Mouse (Mus musculus) forebrain, embryonic 15.5 days (tissue): ENCODE results near the gene Stag2. TPM values are rescaled to one million over a fixed set of nuclear protein-coding genes. Genes with fewer than 3 reads are reported as not detected.

Experiments used
- ATAC-seq: fragments of 200-750 bp; cut with Nextera tagmentation; replicated peaks from 2 replicates; pipeline ENCODE4 v1.8.0; 2017; ENCODE audit warnings: mild to moderate bottlenecking, moderate TSS enrichment, moderate library complexity
- H3K27ac ChIP-seq: fragments of 300-500 bp; sonication (generic); replicated peaks from 2 replicates; pipeline ENCODE4 v1.5.1; 2015; ENCODE audit warnings: mild to moderate bottlenecking, inconsistent platforms
- H3K27me3 ChIP-seq: fragments of 300-500 bp; sonication (generic); 2 replicates; pipeline ENCODE4 v1.6.1; 2015; ENCODE audit warnings: inconsistent platforms
- H3K36me3 ChIP-seq: fragments of 300-500 bp; sonication (generic); 2 replicates; pipeline ENCODE4 v1.6.1; 2015; ENCODE audit warnings: mild to moderate bottlenecking, inconsistent platforms
- H3K4me1 ChIP-seq: fragments of 300-500 bp; sonication (generic); 2 replicates; pipeline ENCODE4 v1.6.1; 2015; ENCODE audit warnings: inconsistent platforms
- H3K4me2 ChIP-seq: fragments of 300-500 bp; sonication (generic); replicated peaks from 2 replicates; pipeline ENCODE4 v1.6.1; 2015; ENCODE audit warnings: mild to moderate bottlenecking, inconsistent platforms
- H3K4me3 ChIP-seq: fragments of 300-500 bp; sonication (generic); 2 replicates; pipeline ENCODE4 v1.5.1; 2015; ENCODE audit warnings: mild to moderate bottlenecking, inconsistent platforms
- H3K9ac ChIP-seq: fragments of 300-500 bp; sonication (generic); replicated peaks from 2 replicates; pipeline ENCODE4 v1.6.1; 2015; ENCODE audit warnings: mild to moderate bottlenecking, inconsistent platforms
- H3K9me3 ChIP-seq: fragments of 300-500 bp; sonication (generic); 2 replicates; pipeline ENCODE4 v1.6.1; 2016; ENCODE audit warnings: inconsistent platforms
- WGBS: fragments of 180-500 bp; shearing (Covaris S2); methylation state at CpG from one replicate; pipeline ENCODE4 v1.1.7; 2015; ENCODE audit warnings: mixed read lengths; 5-methylcytosine and 5-hydroxymethylcytosine counted together
- polyA plus RNA-seq: library from polyadenylated mRNA; unstranded; fragments of >200 nt; fragmentation: Nextera tagmentation; extraction: Ambion mirVana; gene quantifications from 2 replicates; pipeline ENCODE4 v1.2.1, GENCODE M21; 2015

Stag2 gene
- polyA plus RNA-seq, 1 experiment from 2014 or later: 33.0 TPM

- 88% methylated on average over 3 of the region's 3 CpGs for WGBS
- H3K4me1 ChIP-seq: no peaks in the 10 kb centered on the region
Observed at GRCm38 (mm10) chrX:42290215-42290614, 141.1 kb downstream of the Stag2 start.

GRCm38 (mm10) chrX:42315231-42315630, 166.1 kb downstream of the Stag2 start:
- H3K4me1 ChIP-seq: no peaks in the 10 kb centered on the region; the same call in 1 of the 2 replicates
- ATAC-seq: no peak
- WGBS: 67% methylated on average over 3 of the region's 3 CpGs
- no peak overlapping the region for H3K27ac ChIP-seq
- H3K9me3 ChIP-seq: no peaks in the 10 kb centered on the region
- no peak overlapping the region for H3K9ac ChIP-seq
- no peaks in the 10 kb centered on the region for H3K36me3 ChIP-seq
- no peak overlapping the region for H3K4me2 ChIP-seq
- H3K4me3 ChIP-seq: no peak overlapping the region
- H3K27me3 ChIP-seq: no peaks in the 10 kb centered on the region

More at GRCm38 (mm10) chrX:42290215-42290614, 141.1 kb downstream of the Stag2 start:
- ATAC-seq: no peak
- Histone ChIP-seq H3K9ac (no peak overlapping the region), H3K4me2 (no peak overlapping the region), H3K27me3 (no peaks in the 10 kb centered on the region), H3K4me3 (no peak overlapping the region), H3K27ac (no peak overlapping the region), H3K36me3 (no peaks in the 10 kb centered on the region), H3K9me3 (no peaks in the 10 kb centered on the region)

DNA sequence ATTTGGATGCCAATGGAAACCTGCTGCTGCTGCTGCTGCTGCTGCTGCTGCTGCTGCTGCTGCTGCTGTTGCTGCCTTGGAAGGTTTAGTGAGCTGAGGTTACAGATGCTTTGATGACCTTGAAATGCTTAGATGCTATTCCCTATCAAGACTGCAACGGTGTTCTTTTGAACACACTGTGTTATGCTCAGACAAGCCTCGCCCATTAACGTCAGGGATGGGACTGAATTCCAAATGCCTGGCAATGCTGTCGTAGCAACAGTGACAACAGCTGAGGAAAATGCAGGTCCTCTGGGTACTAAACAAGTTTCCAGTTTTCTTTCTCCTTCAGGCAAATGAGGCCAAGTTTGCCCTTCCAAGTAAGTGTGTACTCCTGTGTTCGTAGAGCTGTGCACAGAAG, 171.3 kb downstream of the Stag2 start:
- no peaks in the 10 kb centered on the region; the same call in 1 of the 2 replicates for H3K4me1 ChIP-seq
- no peak for ATAC-seq
- H3K27me3 ChIP-seq: no peaks in the 10 kb centered on the region
- no peak overlapping the region for H3K4me2 ChIP-seq
- H3K4me3 ChIP-seq: no peak overlapping the region
- H3K9ac ChIP-seq: no peak overlapping the region
- no peaks in the 10 kb centered on the region for H3K36me3 ChIP-seq
- 30% methylated on average over 5 of the region's 5 CpGs for WGBS
- no peaks in the 10 kb centered on the region for H3K9me3 ChIP-seq
- no peak overlapping the region for H3K27ac ChIP-seq

DNA sequence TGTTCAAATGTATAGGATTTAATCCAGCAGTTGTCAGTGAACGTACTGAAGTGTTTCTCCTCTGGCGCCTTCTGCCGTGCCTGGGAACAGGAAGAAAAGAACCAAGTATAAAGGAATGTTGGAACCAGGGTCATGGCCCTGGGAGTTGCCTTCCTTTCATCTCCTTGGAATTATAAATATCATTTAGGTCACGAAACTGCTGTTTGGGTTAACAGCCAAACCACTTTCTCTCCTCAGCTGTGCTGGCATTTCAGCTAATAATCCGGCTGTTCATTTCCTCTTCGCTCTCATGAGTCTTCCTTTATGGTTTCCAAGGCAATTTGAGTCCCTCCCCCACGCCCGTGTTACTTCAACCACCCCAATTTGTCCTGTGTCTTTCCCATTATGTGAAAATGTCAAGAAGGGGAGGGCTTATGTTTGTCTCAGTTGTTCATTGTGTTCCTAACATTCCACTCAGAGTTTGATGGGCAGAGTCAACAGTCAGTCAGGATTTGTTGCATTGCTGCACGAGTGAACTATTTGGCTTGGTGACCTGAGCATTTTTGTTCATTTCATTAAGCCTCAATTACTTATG, 172.2 kb downstream of the Stag2 start:
- 26% methylated on average over 9 of the region's 9 CpGs for WGBS

GRCm38 (mm10) chrX:42324848-42325247, 175.7 kb downstream of the Stag2 start:
- no peaks in the 10 kb centered on the region for H3K9me3 ChIP-seq
- H3K9ac ChIP-seq: no peak overlapping the region
- 34% methylated on average over 3 of the region's 3 CpGs for WGBS
- no peaks in the 10 kb centered on the region; the same call in 1 of the 2 replicates for H3K4me1 ChIP-seq
- H3K4me2 ChIP-seq: no peak overlapping the region
- no peaks in the 10 kb centered on the region for H3K36me3 ChIP-seq
- no peak overlapping the region for H3K27ac ChIP-seq
- no peak overlapping the region for H3K4me3 ChIP-seq
- ATAC-seq: no peak
- no peaks in the 10 kb centered on the region for H3K27me3 ChIP-seq

More for the DNA sequence above, 172.2 kb downstream of the Stag2 start:
- Histone ChIP-seq H3K27me3 (no peaks in the 10 kb centered on the region), H3K36me3 (no peaks in the 10 kb centered on the region), H3K27ac (no peak overlapping the region), H3K9me3 (no peaks in the 10 kb centered on the region), H3K4me1 (no peaks in the 10 kb centered on the region; the same call in 1 of the 2 replicates), H3K4me3 (no peak overlapping the region), H3K4me2 (no peak overlapping the region), H3K9ac (no peak overlapping the region)
- ATAC-seq: no peak

Other genes starting within 250 kb of the Stag2 start
- gene Thoc2, start 228.6 kb upstream of the Stag2 start, polyA plus RNA-seq: 97.1 and 111 TPM in 2 replicates
- 9.6 and 10.5 TPM in 2 replicates for gene Xiap, start 89.6 kb upstream of the Stag2 start, polyA plus RNA-seq